Mouse (Mus musculus) regulatory T cell (primary cell): ENCODE results near the gene Ndufa5.

Source experiments
- in situ Hi-C: fragments of 300-600 bp; cut with MboI, MseI; formaldehyde crosslinking; loops from one replicate; pipeline ENCODE4 v1.15.1; 2025; ENCODE audit warnings: high pct_unique_total_duplicates

Ndufa5 gene

GRCm38 (mm10) chr6:24527155-24528063 is at the start of gene Ndufa5:
Gene Ndufa5, minus strand, starts transcription at chr6:24528013.
- in situ Hi-C loops: loop anchor here (5.0 kb wide), 2 partner anchors 140 to 1280 kb away; partner anchors contain the start of genes Pot1a and Wasl

- in situ Hi-C loops: no loop called here
These were observed 45.5 kb upstream of the Ndufa5 start for GRCm38 (mm10) chr6:24573319-24573718.

GRCm38 (mm10) chr6:24572431-24572830 is 44.6 kb upstream of the Ndufa5 start:
- in situ Hi-C loops: no loop called here

- in situ Hi-C loops: no loop called here
These were observed 43.3 kb upstream of the Ndufa5 start for GRCm38 (mm10) chr6:24571126-24571525.

GRCm38 (mm10) chr6:24570278-24570677 is 42.5 kb upstream of the Ndufa5 start:
- in situ Hi-C loops: no loop called here

- in situ Hi-C loops: no loop called here
These were observed 41.9 kb upstream of the Ndufa5 start for GRCm38 (mm10) chr6:24569711-24570110.

- in situ Hi-C loops: no loop called here
These were observed 41.1 kb upstream of the Ndufa5 start for GRCm38 (mm10) chr6:24568963-24569362.

GRCm38 (mm10) chr6:24564886-24565285 is 37.1 kb upstream of the Ndufa5 start:
- in situ Hi-C loops: no loop called here

- in situ Hi-C loops: no loop called here
These were observed 36.3 kb upstream of the Ndufa5 start for GRCm38 (mm10) chr6:24564081-24564480.

GRCm38 (mm10) chr6:24555488-24555887 is 27.7 kb upstream of the Ndufa5 start:
- in situ Hi-C loops: no loop called here

GRCm38 (mm10) chr6:24554427-24555086 is 26.7 kb upstream of the Ndufa5 start:
- in situ Hi-C loops: no loop called here

- in situ Hi-C loops: no loop called here
These were observed 24.2 kb upstream of the Ndufa5 start for GRCm38 (mm10) chr6:24552046-24552445.

- in situ Hi-C loops: no loop called here
These were observed 22.0 kb upstream of the Ndufa5 start for GRCm38 (mm10) chr6:24549801-24550200.

- in situ Hi-C loops: no loop called here
These were observed 19.1 kb upstream of the Ndufa5 start for GRCm38 (mm10) chr6:24546716-24547420.

- in situ Hi-C loops: no loop called here
These were observed 15.3 kb upstream of the Ndufa5 start for GRCm38 (mm10) chr6:24543119-24543591.

- in situ Hi-C loops: no loop called here
These were observed 14.6 kb upstream of the Ndufa5 start for GRCm38 (mm10) chr6:24542393-24542792.

- in situ Hi-C loops: no loop called here
These were observed 12.3 kb upstream of the Ndufa5 start for GRCm38 (mm10) chr6:24540106-24540505.

GRCm38 (mm10) chr6:24538435-24538834 is 10.6 kb upstream of the Ndufa5 start:
- in situ Hi-C loops: loop anchor here (5.0 kb wide), 1 partner anchor 69 kb away; no protein-coding TSS in a partner anchor

GRCm38 (mm10) chr6:24532804-24533203 is 5.0 kb upstream of the Ndufa5 start:
- in situ Hi-C loops: no loop called here

- in situ Hi-C loops: no loop called here
These were observed 3.1 kb upstream of the Ndufa5 start for GRCm38 (mm10) chr6:24530711-24531420.

GRCm38 (mm10) chr6:24530166-24530565 is 2.4 kb upstream of the Ndufa5 start:
- in situ Hi-C loops: no loop called here

- in situ Hi-C loops: loop anchor here (5.0 kb wide), 2 partner anchors 139 to 1279 kb away; partner anchors contain the start of genes Pot1a and Wasl
These were observed 141 bp upstream of the Ndufa5 start, which contains the start of gene Asb15 for GRCm38 (mm10) chr6:24528064-24528243. Gene Asb15, plus strand, starts transcription at chr6:24528144.
